Mouse (Mus musculus) MEL (cell line): ENCODE measurements around the gene Mia3.

Experiments
- CTCF ChIP-seq, 3 experiments: IDR thresholded peaks in 2 of 3; conservative IDR thresholded peaks in 1 of 3; 2 replicates each; pipeline ENCODE4 v1.5.1; 2011 to 2012; ENCODE audit warnings: low read length in 3 of 3, low read depth in 2 of 3, mild to moderate bottlenecking in 2 of 3, improper control_type of control experiment in 1 of 3, inconsistent platforms in 1 of 3, mixed read lengths in 1 of 3, moderate library complexity in 1 of 3; ENCODE audit not compliant: control insufficient read depth in 1 of 3, insufficient read depth in 1 of 3, poor library complexity in 1 of 3, severe bottlenecking in 1 of 3
- TAL1 ChIP-seq: IDR thresholded peaks from 2 replicates; pipeline ENCODE4 v1.6.1; 2012; ENCODE audit warnings: mild to moderate bottlenecking, inconsistent platforms, low read length, moderate library complexity, mixed read lengths

DNA sequence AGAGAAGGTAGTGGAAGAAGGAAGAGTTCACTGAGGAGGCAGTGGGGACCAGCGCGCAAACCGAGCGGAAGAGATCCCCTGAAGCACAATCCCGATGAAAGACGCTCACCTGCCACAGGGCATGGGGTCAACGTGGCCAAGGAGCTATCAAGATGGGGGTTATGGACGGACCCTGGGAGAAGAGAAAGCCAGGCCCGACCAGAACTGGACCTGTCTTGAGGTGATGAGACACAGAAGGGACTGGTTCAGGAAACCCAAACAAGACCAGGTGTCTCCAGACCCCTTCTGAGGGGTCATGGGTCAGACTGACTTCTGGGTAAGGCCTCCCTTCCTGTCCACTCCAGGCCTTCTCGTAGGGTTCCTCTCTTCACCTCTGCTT is 23.5 kb downstream of the Mia3 start:
- TF ChIP-seq TAL1 (no peak), CTCF (IDR thresholded peaks at IDR 0.05 in 2 of 3, conservative IDR thresholded peaks at IDR 0.05 in 1 of 3; ENCODE audit: control insufficient read depth in 1 of 3, insufficient read depth in 1 of 3, low read depth in 2 of 3, low read length in 3 of 3, poor library complexity in 1 of 3, severe bottlenecking in 1 of 3) (no peak)
